In the genomic region with DNA sequence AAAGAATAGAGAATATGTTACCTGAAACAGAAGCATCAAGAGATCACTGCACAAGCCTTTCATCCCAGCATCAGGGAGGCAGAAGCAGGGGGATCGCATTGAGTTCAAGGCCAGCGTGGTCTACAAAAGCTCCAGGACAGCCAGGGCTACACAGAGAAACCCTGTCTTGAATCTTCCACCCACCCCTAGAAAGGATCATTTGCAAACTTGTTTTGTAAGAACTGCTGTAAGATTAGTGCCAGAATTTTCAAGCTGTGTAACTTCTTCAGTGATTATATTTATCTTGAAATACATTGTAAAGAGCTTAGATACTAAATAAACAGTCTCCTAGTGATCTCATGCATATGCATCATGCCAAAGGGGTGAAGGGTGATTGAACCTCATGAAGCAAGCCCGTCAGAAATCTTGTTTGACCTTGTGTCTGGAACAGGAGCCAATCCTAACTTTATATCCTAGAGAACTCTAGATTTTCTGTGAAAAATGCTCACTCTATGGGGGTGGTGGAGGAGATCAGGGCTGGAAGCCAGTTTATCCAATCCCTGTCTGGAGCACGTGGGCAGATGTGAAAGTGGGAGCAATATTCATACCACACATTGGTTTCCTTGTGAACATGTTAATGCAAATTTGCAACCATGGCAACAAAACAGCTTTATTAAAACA, we compare ENCODE assay signal across 14 mouse cellular contexts. TPM values are rescaled to one million over a fixed set of nuclear protein-coding genes. Genes with fewer than 3 reads are reported as not detected.
DNase-seq lines count a peak whose midpoint lies in the region; ATAC-seq lines count a peak whose summit lies in the region.
"Had no signal": no experiment of that assay in that cellular context is flagged by ENCODE, and none has a peak within 500 bp of the region (broad histone marks: within the 10 kb centered on the region; RNA-seq: fewer than 3 reads in every experiment).

No protein-coding gene starts in this region.

- ATAC-seq in heart, embryonic 16.5 days (replicated peaks; ENCODE audit: extremely low read depth, insufficient read depth, low FRiP score) = peak; percentile 67; the same call in 1 of the 2 replicates
- ATAC-seq in heart, embryonic 11.5 days (replicated peaks; ENCODE audit: insufficient number of reproducible peaks, low FRiP score, low TSS enrichment) = no peak
- ATAC-seq in lung, embryonic 15.5 days (ENCODE audit: borderline replicate concordance, extremely low read depth, low FRiP score, low TSS enrichment) = peak; percentile 64; the same call in 1 of the 2 replicates
- peak; percentile 47; the same call in 1 of the 2 replicates for ATAC-seq in stomach, embryonic 16.5 days (ENCODE audit: insufficient read depth, low FRiP score)
- ATAC-seq: Patski had no signal

- H3K4me1 ChIP-seq in heart, embryonic 16.5 days (ENCODE audit: control insufficient read depth, insufficient read depth, low read length) = peaks cover 10% of the 10 kb centered on the region
- peaks cover 10% of the 10 kb centered on the region for H3K4me1 ChIP-seq in heart, embryonic 11.5 days (ENCODE audit: control insufficient read depth, insufficient read depth, low read length)
- peaks cover 5% of the 10 kb centered on the region for H3K4me1 ChIP-seq in lung, embryonic 15.5 days
- H3K4me1 ChIP-seq in stomach, embryonic 16.5 days (ENCODE audit: control insufficient read depth, insufficient read depth, low read length) = no peaks in the 10 kb centered on the region

- 0 out of 2 replicates have a peak overlapping the region, but pooled peaks have one; percentile 18 for H3K27ac ChIP-seq in heart, embryonic 16.5 days (ENCODE audit: low read length)
- no peak overlapping the region for H3K27ac ChIP-seq in heart, embryonic 11.5 days (ENCODE audit: low read depth, low read length)
- H3K27ac ChIP-seq in lung, embryonic 15.5 days = peak overlapping the region; percentile 47
- peak overlapping the region; percentile 14; the same call in 1 of the 2 replicates for H3K27ac ChIP-seq in stomach, embryonic 16.5 days (ENCODE audit: low read length)
- H3K27ac ChIP-seq: hindbrain, embryonic 14.5 days had no signal

- no peaks in the 10 kb centered on the region for H3K9me3 ChIP-seq in heart, embryonic 16.5 days (replicated peaks; ENCODE audit: control insufficient read depth, low read length)
- no peaks in the 10 kb centered on the region for H3K9me3 ChIP-seq in heart, embryonic 11.5 days (replicated peaks; ENCODE audit: control insufficient read depth, low read length)
- H3K9me3 ChIP-seq in lung, embryonic 15.5 days = no peaks in the 10 kb centered on the region
- no peaks in the 10 kb centered on the region for H3K9me3 ChIP-seq in stomach, embryonic 16.5 days (replicated peaks; ENCODE audit: control insufficient read depth, low read length)

- no peaks in the 10 kb centered on the region for H3K27me3 ChIP-seq in heart, embryonic 16.5 days (ENCODE audit: control insufficient read depth, insufficient read depth, low read length)
- H3K27me3 ChIP-seq in heart, embryonic 11.5 days (ENCODE audit: control insufficient read depth, insufficient read depth, low read length) = no peaks in the 10 kb centered on the region
- H3K27me3 ChIP-seq in lung, embryonic 15.5 days = no peaks in the 10 kb centered on the region
- no peaks in the 10 kb centered on the region for H3K27me3 ChIP-seq in stomach, embryonic 16.5 days (ENCODE audit: control insufficient read depth, insufficient read depth, low read length)
- H3K27me3 ChIP-seq: Patski had no signal

- 69% methylated on average over 4 of the region's 4 CpGs for WGBS in heart, embryonic 16.5 days
- 76% methylated on average over 4 of the region's 4 CpGs for WGBS in heart, embryonic 11.5 days (ENCODE audit: insufficient replicate concordance)
- 57% methylated on average over 4 of the region's 4 CpGs for WGBS in lung, embryonic 15.5 days
- 58% methylated on average over 4 of the region's 4 CpGs for WGBS in stomach, embryonic 16.5 days

- DNase-seq in lung, postnatal 36 days = no peak
- DNase-seq in layer of hippocampus, adult 9-11 months = peak; percentile 72
- DNase-seq in urinary bladder, postnatal 14 days (ENCODE audit: low spot score) = no peak
- no peak for DNase-seq in cerebellum, postnatal 36 days
- DNase-seq: cerebellum, postnatal 10 days; gastrocnemius, postnatal 25 days; kidney, postnatal 36 days had no signal

- H3K36me3 ChIP-seq in heart, embryonic 16.5 days (ENCODE audit: control insufficient read depth, insufficient read depth) = no peaks in the 10 kb centered on the region
- no peaks in the 10 kb centered on the region for H3K36me3 ChIP-seq in heart, embryonic 11.5 days (ENCODE audit: control insufficient read depth, insufficient read depth, low read length)
- no peaks in the 10 kb centered on the region for H3K36me3 ChIP-seq in lung, embryonic 15.5 days
- H3K36me3 ChIP-seq in stomach, embryonic 16.5 days (ENCODE audit: control insufficient read depth, insufficient read depth, low read length) = no peaks in the 10 kb centered on the region

- no peak overlapping the region for H3K4me3 ChIP-seq in heart, embryonic 16.5 days (ENCODE audit: low read length)
- H3K4me3 ChIP-seq in heart, embryonic 11.5 days (ENCODE audit: low read depth, low read length) = no peak overlapping the region
- no peak overlapping the region for H3K4me3 ChIP-seq in lung, embryonic 15.5 days
- H3K4me3 ChIP-seq in stomach, embryonic 16.5 days (replicated peaks; ENCODE audit: low read length) = no peak overlapping the region

- H3K4me2 ChIP-seq in heart, embryonic 16.5 days (ENCODE audit: low read depth, low read length) = no peak overlapping the region
- H3K4me2 ChIP-seq in heart, embryonic 11.5 days = no peak overlapping the region
- no peak overlapping the region for H3K4me2 ChIP-seq in lung, embryonic 15.5 days
- no peak overlapping the region for H3K4me2 ChIP-seq in stomach, embryonic 16.5 days (ENCODE audit: low read depth, low read length)
- H3K4me2 ChIP-seq: hindbrain, embryonic 14.5 days had no signal

- H3K9ac ChIP-seq in heart, embryonic 16.5 days (ENCODE audit: low read length) = no peak overlapping the region
- H3K9ac ChIP-seq in heart, embryonic 11.5 days (ENCODE audit: low read depth, low read length) = no peak overlapping the region
- H3K9ac ChIP-seq in lung, embryonic 15.5 days = no peak overlapping the region
- no peak overlapping the region for H3K9ac ChIP-seq in stomach, embryonic 16.5 days (ENCODE audit: low read length)
- H3K9ac ChIP-seq: hindbrain, embryonic 14.5 days had no signal

RNA-seq across cellular contexts. Expression of gene Ctla4, which starts 40.1 kb away (rescaled TPM):
- 1.6 and 3.5 TPM in 2 replicates for polyA plus RNA-seq in heart, embryonic 16.5 days (2015; fragmentation: Nextera tagmentation; extraction: Ambion mirVana)
- polyA plus RNA-seq in heart, embryonic 11.5 days (2014; fragmentation: Nextera tagmentation; extraction: Ambion mirVana) = 0.09 TPM in 1 of 2 replicates, not detected in the other
- 0.08 and 1.2 TPM in 2 replicates for polyA plus RNA-seq in lung, embryonic 15.5 days (2015; fragmentation: Nextera tagmentation; extraction: Ambion mirVana)
- not detected in 2 replicates for polyA plus RNA-seq in stomach, embryonic 16.5 days (2015; fragmentation: Nextera tagmentation; extraction: Ambion mirVana)
- polyA plus RNA-seq: hindbrain, embryonic 14.5 days; liver, embryonic 16.5 days; Patski had no signal
